Mouse (Mus musculus) gastrocnemius, postnatal 10 days (tissue): ENCODE results near the gene Irak1bp1. TPM values are rescaled to one million over a fixed set of nuclear protein-coding genes. Genes with fewer than 3 reads are reported as not detected.

ENCODE experiments used
- DNase-seq: peaks from one replicate; pipeline ENCODE4 v3.0.0; 2021; ENCODE audit warnings: mixed read lengths
- total RNA-seq, 2 experiments: library from RNA; stranded (reverse); gene quantifications; 2 replicates each; pipeline ENCODE4 v1.2.3; 2021

Gene Irak1bp1
- total RNA-seq, 2 experiments from 2014 or later: 1.2 to 2.4 TPM

- no peak for DNase-seq
Measured at GRCm38 (mm10) chr9:82877078-82877477, 47.7 kb downstream of the Irak1bp1 start.

- DNase-seq: no peak
Measured at GRCm38 (mm10) chr9:82884177-82884576, 54.8 kb downstream of the Irak1bp1 start.

GRCm38 (mm10) chr9:82888645-82889044 is 59.3 kb downstream of the Irak1bp1 start:
- DNase-seq: no peak

Other genes with a start within 250 kb of the Irak1bp1 start
- gene Phip, start 146.0 kb downstream of the Irak1bp1 start, total RNA-seq: 10 to 100 TPM; 32.7 to 53.1 TPM